Mouse (Mus musculus): Measurements from ENCODE around the gene Efna5. TPM values are rescaled to one million over a fixed set of nuclear protein-coding genes. Genes with fewer than 3 reads are reported as not detected.

Gene Efna5
- polyA plus RNA-seq, 1 experiment from 2014 or later: 42.2 TPM

GRCm38 (mm10) chr17:62687369-62687768, 193.7 kb downstream of the Efna5 start:
- WGBS: 56% methylated on average over 6 of the region's 6 CpGs
- no peak overlapping the region for H3K27ac ChIP-seq (ENCODE audit: low read depth, low read length)

GRCm38 (mm10) chr17:62685181-62685580, 195.9 kb downstream of the Efna5 start:
- Histone ChIP-seq H3K4me3 (ENCODE audit: low read depth, low read length) (no peak overlapping the region), H3K36me3 (ENCODE audit: control insufficient read depth, insufficient read depth, low read length) (no peaks in the 10 kb centered on the region), H3K9me3 (ENCODE audit: control insufficient read depth, low read length) (no peaks in the 10 kb centered on the region), H3K27me3 (ENCODE audit: control insufficient read depth, insufficient read depth, low read length) (no peaks in the 10 kb centered on the region), H3K9ac (ENCODE audit: low read length) (no peak overlapping the region), H3K27ac (ENCODE audit: low read depth, low read length) (no peak overlapping the region), H3K4me1 (replicated peaks; ENCODE audit: control insufficient read depth, insufficient read depth, low read length) (no peaks in the 10 kb centered on the region), H3K4me2 (ENCODE audit: low read depth, low read length, severe bottlenecking) (no peak overlapping the region)
- DNase-seq (ENCODE audit: low spot score): no peak
- no peak for ATAC-seq (replicated peaks; ENCODE audit: low FRiP score)
- 52% methylated on average over 6 of the region's 6 CpGs for WGBS

More at GRCm38 (mm10) chr17:62687369-62687768, 193.7 kb downstream of the Efna5 start:
- no peak for ATAC-seq (replicated peaks; ENCODE audit: low FRiP score)
- no peaks in the 10 kb centered on the region for H3K9me3 ChIP-seq (ENCODE audit: control insufficient read depth, low read length)
- 0 out of 2 replicates have a peak, but pooled peaks cover 2% of the 10 kb centered on the region for H3K4me1 ChIP-seq (replicated peaks; ENCODE audit: control insufficient read depth, insufficient read depth, low read length)
- H3K4me2 ChIP-seq (ENCODE audit: low read depth, low read length, severe bottlenecking): no peak overlapping the region
- no peaks in the 10 kb centered on the region for H3K36me3 ChIP-seq (ENCODE audit: control insufficient read depth, insufficient read depth, low read length)
- no peak overlapping the region for H3K4me3 ChIP-seq (ENCODE audit: low read depth, low read length)
- H3K27me3 ChIP-seq (ENCODE audit: control insufficient read depth, insufficient read depth, low read length): no peaks in the 10 kb centered on the region
- no peak overlapping the region for H3K9ac ChIP-seq (ENCODE audit: low read length)
- DNase-seq (ENCODE audit: low spot score): no peak

GRCm38 (mm10) chr17:62683142-62683541, 198.0 kb downstream of the Efna5 start:
- H3K4me1 ChIP-seq (replicated peaks; ENCODE audit: control insufficient read depth, insufficient read depth, low read length): no peaks in the 10 kb centered on the region
- no peak overlapping the region for H3K4me3 ChIP-seq (ENCODE audit: low read depth, low read length)
- no peak overlapping the region for H3K27ac ChIP-seq (ENCODE audit: low read depth, low read length)
- no peaks in the 10 kb centered on the region for H3K9me3 ChIP-seq (ENCODE audit: control insufficient read depth, low read length)
- DNase-seq (ENCODE audit: low spot score) (no peak), ATAC-seq (replicated peaks; ENCODE audit: low FRiP score) (no peak)
- H3K4me2 ChIP-seq (ENCODE audit: low read depth, low read length, severe bottlenecking): no peak overlapping the region
- H3K27me3 ChIP-seq (ENCODE audit: control insufficient read depth, insufficient read depth, low read length): no peaks in the 10 kb centered on the region
- H3K36me3 ChIP-seq (ENCODE audit: control insufficient read depth, insufficient read depth, low read length): no peaks in the 10 kb centered on the region
- no peak overlapping the region for H3K9ac ChIP-seq (ENCODE audit: low read length)
- 98% methylated on average over 5 of the region's 5 CpGs for WGBS

GRCm38 (mm10) chr17:62681726-62682125, 199.4 kb downstream of the Efna5 start:
- Histone ChIP-seq H3K4me2 (ENCODE audit: low read depth, low read length, severe bottlenecking) (no peak overlapping the region), H3K9me3 (ENCODE audit: control insufficient read depth, low read length) (no peaks in the 10 kb centered on the region), H3K9ac (ENCODE audit: low read length) (no peak overlapping the region), H3K27ac (ENCODE audit: low read depth, low read length) (no peak overlapping the region), H3K4me1 (replicated peaks; ENCODE audit: control insufficient read depth, insufficient read depth, low read length) (no peaks in the 10 kb centered on the region), H3K4me3 (ENCODE audit: low read depth, low read length) (no peak overlapping the region), H3K36me3 (ENCODE audit: control insufficient read depth, insufficient read depth, low read length) (no peaks in the 10 kb centered on the region), H3K27me3 (ENCODE audit: control insufficient read depth, insufficient read depth, low read length) (no peaks in the 10 kb centered on the region)
- WGBS: 72% methylated on average over 1 of the region's 1 CpGs
- DNase-seq (ENCODE audit: low spot score) (no peak), ATAC-seq (replicated peaks; ENCODE audit: low FRiP score) (no peak)

- no peak overlapping the region for H3K4me3 ChIP-seq (ENCODE audit: low read depth, low read length)
- no peaks in the 10 kb centered on the region for H3K9me3 ChIP-seq (ENCODE audit: control insufficient read depth, low read length)
- no peaks in the 10 kb centered on the region for H3K4me1 ChIP-seq (replicated peaks; ENCODE audit: control insufficient read depth, insufficient read depth, low read length)
- H3K36me3 ChIP-seq (ENCODE audit: control insufficient read depth, insufficient read depth, low read length): no peaks in the 10 kb centered on the region
- no peak for DNase-seq (ENCODE audit: low spot score)
- H3K4me2 ChIP-seq (ENCODE audit: low read depth, low read length, severe bottlenecking): no peak overlapping the region
- no peaks in the 10 kb centered on the region for H3K27me3 ChIP-seq (ENCODE audit: control insufficient read depth, insufficient read depth, low read length)
- no peak for ATAC-seq (replicated peaks; ENCODE audit: low FRiP score)
- 65% methylated on average over 1 of the region's 1 CpGs for WGBS
- no peak overlapping the region for H3K9ac ChIP-seq (ENCODE audit: low read length)
- H3K27ac ChIP-seq (ENCODE audit: low read depth, low read length): no peak overlapping the region
Measured at GRCm38 (mm10) chr17:62680737-62681136, 200.4 kb downstream of the Efna5 start.

- H3K27me3 ChIP-seq (ENCODE audit: control insufficient read depth, insufficient read depth, low read length): no peaks in the 10 kb centered on the region
- no peaks in the 10 kb centered on the region for H3K36me3 ChIP-seq (ENCODE audit: control insufficient read depth, insufficient read depth, low read length)
- no peak overlapping the region for H3K9ac ChIP-seq (ENCODE audit: low read length)
- ATAC-seq (replicated peaks; ENCODE audit: low FRiP score): no peak
- H3K9me3 ChIP-seq (ENCODE audit: control insufficient read depth, low read length): no peaks in the 10 kb centered on the region
- no peak overlapping the region for H3K4me3 ChIP-seq (ENCODE audit: low read depth, low read length)
- H3K4me1 ChIP-seq (replicated peaks; ENCODE audit: control insufficient read depth, insufficient read depth, low read length): no peaks in the 10 kb centered on the region
- no peak overlapping the region for H3K27ac ChIP-seq (ENCODE audit: low read depth, low read length)
- WGBS: 82% methylated on average over 6 of the region's 6 CpGs
- no peak overlapping the region for H3K4me2 ChIP-seq (ENCODE audit: low read depth, low read length, severe bottlenecking)
- no peak for DNase-seq (ENCODE audit: low spot score)
Measured at GRCm38 (mm10) chr17:62676832-62677231, 204.3 kb downstream of the Efna5 start.

- ATAC-seq (replicated peaks; ENCODE audit: low FRiP score): no peak
- no peak overlapping the region for H3K4me2 ChIP-seq (ENCODE audit: low read depth, low read length, severe bottlenecking)
Measured at GRCm38 (mm10) chr17:62676409-62676808, 204.7 kb downstream of the Efna5 start.

GRCm38 (mm10) chr17:62675811-62676255, 205.3 kb downstream of the Efna5 start:
- WGBS: 37% methylated on average over 5 of the region's 5 CpGs
- Histone ChIP-seq H3K36me3 (ENCODE audit: control insufficient read depth, insufficient read depth, low read length) (no peaks in the 10 kb centered on the region), H3K27me3 (ENCODE audit: control insufficient read depth, insufficient read depth, low read length) (no peaks in the 10 kb centered on the region), H3K4me3 (ENCODE audit: low read depth, low read length) (no peak overlapping the region), H3K27ac (ENCODE audit: low read depth, low read length) (no peak overlapping the region), H3K9ac (ENCODE audit: low read length) (no peak overlapping the region), H3K4me1 (replicated peaks; ENCODE audit: control insufficient read depth, insufficient read depth, low read length) (no peaks in the 10 kb centered on the region), H3K9me3 (ENCODE audit: control insufficient read depth, low read length) (no peaks in the 10 kb centered on the region), H3K4me2 (ENCODE audit: low read depth, low read length, severe bottlenecking) (no peak overlapping the region)
- ATAC-seq (replicated peaks; ENCODE audit: low FRiP score): no peak
- DNase-seq (ENCODE audit: low spot score): no peak

More at GRCm38 (mm10) chr17:62676409-62676808, 204.7 kb downstream of the Efna5 start:
- H3K27me3 ChIP-seq (ENCODE audit: control insufficient read depth, insufficient read depth, low read length): no peaks in the 10 kb centered on the region
- WGBS: 64% methylated on average over 6 of the region's 6 CpGs
- H3K4me1 ChIP-seq (replicated peaks; ENCODE audit: control insufficient read depth, insufficient read depth, low read length): no peaks in the 10 kb centered on the region
- no peaks in the 10 kb centered on the region for H3K36me3 ChIP-seq (ENCODE audit: control insufficient read depth, insufficient read depth, low read length)
- H3K9ac ChIP-seq (ENCODE audit: low read length): no peak overlapping the region
- H3K9me3 ChIP-seq (ENCODE audit: control insufficient read depth, low read length): no peaks in the 10 kb centered on the region
- H3K27ac ChIP-seq (ENCODE audit: low read depth, low read length): no peak overlapping the region
- no peak for DNase-seq (ENCODE audit: low spot score)
- H3K4me3 ChIP-seq (ENCODE audit: low read depth, low read length): no peak overlapping the region

- no peak overlapping the region for H3K9ac ChIP-seq (ENCODE audit: low read length)
- ATAC-seq (replicated peaks; ENCODE audit: low FRiP score) (no peak), DNase-seq (ENCODE audit: low spot score) (no peak)
- no peak overlapping the region for H3K27ac ChIP-seq (ENCODE audit: low read depth, low read length)
- H3K27me3 ChIP-seq (ENCODE audit: control insufficient read depth, insufficient read depth, low read length): no peaks in the 10 kb centered on the region
- no peaks in the 10 kb centered on the region for H3K9me3 ChIP-seq (ENCODE audit: control insufficient read depth, low read length)
- WGBS: 83% methylated on average over 8 of the region's 8 CpGs
- no peak overlapping the region for H3K4me2 ChIP-seq (ENCODE audit: low read depth, low read length, severe bottlenecking)
- H3K4me1 ChIP-seq (replicated peaks; ENCODE audit: control insufficient read depth, insufficient read depth, low read length): no peaks in the 10 kb centered on the region
- no peaks in the 10 kb centered on the region for H3K36me3 ChIP-seq (ENCODE audit: control insufficient read depth, insufficient read depth, low read length)
- H3K4me3 ChIP-seq (ENCODE audit: low read depth, low read length): no peak overlapping the region
Measured at GRCm38 (mm10) chr17:62672068-62672467, 209.0 kb downstream of the Efna5 start.
